Mouse (Mus musculus): ENCODE measurements around the gene Map1s.
"Not testable (repeated sequence)": the region's sequence is repeated elsewhere in the genome, so short reads cannot be mapped to it uniquely, and the experiment has no call there.

Map1s gene

GRCm38 (mm10) chr8:70878178-70878577 lies 27.6 kb upstream of the Map1s start:
- DNase-seq (ENCODE audit: low spot score) = no peak

DNA sequence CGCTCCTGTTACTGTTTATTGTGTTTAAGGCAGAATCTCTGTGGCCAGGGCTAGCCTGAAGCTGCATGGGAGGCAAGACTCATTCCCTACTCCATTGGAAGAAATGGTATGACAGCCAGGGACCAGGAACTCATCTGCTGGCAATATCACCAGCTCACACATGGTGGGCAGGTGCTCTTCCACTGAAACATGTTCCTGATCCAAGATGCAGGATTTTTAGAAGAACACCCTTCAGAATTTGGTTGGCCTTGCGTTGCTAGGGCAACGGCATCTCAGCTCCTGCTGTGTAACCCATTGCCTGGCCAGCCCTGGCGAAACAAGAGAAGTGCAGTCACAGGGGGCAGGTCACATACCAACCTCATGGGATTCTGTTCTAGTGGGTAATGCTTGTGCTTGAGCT lies 26.2 kb upstream of the Map1s start:
- DNase-seq (ENCODE audit: low spot score) = no peak

GRCm38 (mm10) chr8:70880126-70880525 lies 25.6 kb upstream of the Map1s start:
- DNase-seq (ENCODE audit: low spot score) = no peak

GRCm38 (mm10) chr8:70880546-70880945 lies 25.2 kb upstream of the Map1s start:
- no peak for DNase-seq (ENCODE audit: low spot score)

GRCm38 (mm10) chr8:70884186-70884585 lies 21.5 kb upstream of the Map1s start:
- DNase-seq (ENCODE audit: low spot score) = no peak

GRCm38 (mm10) chr8:70884683-70885082 lies 21.0 kb upstream of the Map1s start:
- no peak for DNase-seq (ENCODE audit: low spot score)

DNA sequence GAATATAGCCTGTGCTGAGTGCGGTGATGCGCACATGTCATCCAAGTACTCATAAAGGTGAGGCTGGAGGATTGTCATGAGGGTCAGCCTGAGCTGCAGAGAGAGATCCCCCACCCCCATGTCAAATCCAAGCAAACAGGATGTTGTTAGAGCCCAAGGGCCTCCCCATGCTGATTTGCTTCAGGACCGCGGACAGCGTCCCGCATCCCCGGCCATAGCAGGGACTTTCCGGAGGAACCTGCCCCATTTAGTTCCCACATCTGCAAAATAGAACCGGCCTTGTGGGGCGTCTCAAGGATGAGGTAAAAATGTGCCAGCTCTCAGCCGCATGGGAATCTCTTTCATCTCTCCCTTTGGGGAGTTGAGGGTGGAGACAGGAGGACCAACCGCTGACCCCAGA lies 20.1 kb upstream of the Map1s start:
- no peak for DNase-seq (ENCODE audit: low spot score)

- no peak for DNase-seq (ENCODE audit: low spot score)
Measured at GRCm38 (mm10) chr8:70887669-70888068, 18.1 kb upstream of the Map1s start.

GRCm38 (mm10) chr8:70890656-70891055 lies 15.1 kb upstream of the Map1s start:
- DNase-seq (ENCODE audit: low spot score) = no peak

DNA sequence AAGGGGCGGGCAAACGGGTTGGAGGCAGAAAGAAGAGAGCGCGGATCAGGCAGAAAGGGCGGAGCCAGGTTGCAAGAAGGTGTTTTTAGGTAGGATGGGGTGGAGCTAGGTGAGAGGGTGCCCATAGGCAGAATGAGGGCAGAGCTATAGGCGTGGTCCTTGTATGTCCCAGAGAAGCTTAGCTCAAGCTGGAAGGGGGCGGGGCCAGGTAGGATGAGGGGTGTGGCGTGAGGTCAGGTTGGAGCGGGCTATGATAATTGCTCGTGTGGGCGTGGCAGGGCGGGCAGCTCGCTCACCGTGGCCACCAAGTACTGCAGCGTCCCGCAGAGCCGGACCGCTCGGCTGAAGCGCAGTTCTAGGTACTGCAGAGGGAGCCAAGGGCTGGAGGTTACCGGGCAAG lies 14.4 kb upstream of the Map1s start:
- DNase-seq (ENCODE audit: low spot score) = no peak

GRCm38 (mm10) chr8:70892022-70892895 lies 13.5 kb upstream of the Map1s start, which contains the start of gene Slc5a5:
Gene Slc5a5, minus strand, starts transcription at chr8:70892757.
- DNase-seq (ENCODE audit: low spot score) = no peak

DNA sequence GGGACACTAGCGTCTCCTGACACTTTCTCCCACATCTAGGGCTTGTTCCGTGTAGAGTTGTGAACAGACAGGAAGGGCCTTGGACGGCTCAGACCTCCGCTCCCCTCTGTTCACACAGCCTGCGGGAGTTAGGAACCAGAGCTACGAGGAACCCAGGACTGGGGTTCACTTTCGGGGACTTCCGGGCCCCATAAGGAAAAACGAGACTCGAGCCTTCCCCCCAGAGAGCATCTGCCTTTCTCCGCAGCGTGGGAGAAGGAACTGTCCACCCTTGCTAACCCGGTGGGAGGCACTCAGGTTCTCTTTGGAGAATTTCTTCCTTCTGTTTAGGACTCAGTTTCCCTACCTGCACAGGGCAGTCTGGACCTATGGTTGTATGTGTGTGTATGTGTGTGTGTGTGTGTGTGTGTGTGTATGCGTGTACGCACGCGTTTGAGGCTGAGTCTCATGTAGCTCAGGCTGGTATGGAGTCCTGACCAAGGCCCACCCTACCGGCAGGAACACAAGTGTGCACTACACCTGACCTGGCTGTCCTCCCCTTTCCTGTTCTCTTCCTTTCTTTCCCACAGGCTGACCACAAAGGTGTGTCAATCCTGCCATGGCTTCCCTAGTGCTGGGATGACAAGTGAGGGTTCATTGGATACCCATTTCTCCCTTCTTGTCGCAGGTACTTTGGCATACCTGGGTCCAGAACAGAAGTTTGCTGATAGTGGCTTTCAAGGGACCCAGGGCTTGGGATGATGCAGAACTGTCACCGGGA lies 12.7 kb upstream of the Map1s start:
- no peak for DNase-seq (ENCODE audit: low spot score)

- no peak for DNase-seq (ENCODE audit: low spot score)
Measured at GRCm38 (mm10) chr8:70893656-70894384, 11.9 kb upstream of the Map1s start.

DNA sequence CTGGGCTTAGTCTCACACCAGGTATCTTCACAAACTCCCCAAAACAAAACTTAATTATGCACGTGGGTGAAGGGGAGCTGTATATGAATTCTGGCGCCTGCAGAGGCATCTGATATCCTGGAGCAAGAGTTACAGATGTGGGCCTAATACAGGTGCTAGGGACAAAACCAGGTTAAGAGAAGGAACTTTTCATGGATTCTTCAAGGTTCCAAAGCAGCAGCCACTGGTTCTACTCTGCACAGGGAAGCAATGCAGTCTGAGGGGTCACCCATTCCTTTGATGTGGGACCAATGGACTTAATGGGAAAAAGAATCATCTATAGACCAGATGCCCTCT lies 11.4 kb upstream of the Map1s start:
- no peak for DNase-seq (ENCODE audit: low spot score)

GRCm38 (mm10) chr8:70894771-70895545 lies 10.8 kb upstream of the Map1s start:
- DNase-seq (ENCODE audit: low spot score) = no peak

- not testable (repeated sequence) for DNase-seq (ENCODE audit: low spot score)
Measured at GRCm38 (mm10) chr8:70895571-70896259, 10.0 kb upstream of the Map1s start.

DNA sequence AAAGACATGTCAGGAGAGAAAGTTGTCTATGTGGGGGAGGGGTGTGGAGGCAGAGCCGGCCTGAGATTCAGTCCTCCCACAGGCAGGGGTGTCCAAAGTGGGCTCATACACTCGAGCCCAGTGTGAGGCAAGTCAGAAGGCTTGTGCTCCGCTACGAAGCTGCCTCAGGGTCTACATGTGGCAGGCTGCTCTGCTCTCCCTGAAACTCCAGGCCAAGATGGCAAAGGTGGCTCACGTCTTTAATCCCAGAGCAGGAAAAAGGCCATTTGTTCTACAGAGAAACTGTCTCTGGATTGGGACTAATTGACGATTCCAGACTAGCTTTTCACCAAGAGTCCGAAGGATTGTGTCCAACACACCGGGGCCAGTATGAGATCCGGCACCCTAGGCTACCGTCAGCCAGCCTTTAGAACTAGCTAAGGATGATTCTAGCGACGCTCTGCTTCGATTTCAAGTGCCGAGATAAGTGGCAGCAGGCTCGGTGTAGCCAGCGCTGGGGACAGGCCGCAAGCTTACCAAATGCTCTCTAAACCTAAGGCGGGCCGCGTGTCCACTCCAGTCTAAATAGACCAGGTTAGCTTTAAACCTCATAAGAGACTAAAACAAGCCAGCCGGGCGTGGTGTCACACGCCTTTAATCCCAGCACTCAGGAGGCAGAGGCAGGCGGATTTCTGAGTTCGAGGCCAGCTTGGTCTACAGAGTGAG lies 9.3 kb upstream of the Map1s start:
- no peak for DNase-seq (ENCODE audit: low spot score)

DNA sequence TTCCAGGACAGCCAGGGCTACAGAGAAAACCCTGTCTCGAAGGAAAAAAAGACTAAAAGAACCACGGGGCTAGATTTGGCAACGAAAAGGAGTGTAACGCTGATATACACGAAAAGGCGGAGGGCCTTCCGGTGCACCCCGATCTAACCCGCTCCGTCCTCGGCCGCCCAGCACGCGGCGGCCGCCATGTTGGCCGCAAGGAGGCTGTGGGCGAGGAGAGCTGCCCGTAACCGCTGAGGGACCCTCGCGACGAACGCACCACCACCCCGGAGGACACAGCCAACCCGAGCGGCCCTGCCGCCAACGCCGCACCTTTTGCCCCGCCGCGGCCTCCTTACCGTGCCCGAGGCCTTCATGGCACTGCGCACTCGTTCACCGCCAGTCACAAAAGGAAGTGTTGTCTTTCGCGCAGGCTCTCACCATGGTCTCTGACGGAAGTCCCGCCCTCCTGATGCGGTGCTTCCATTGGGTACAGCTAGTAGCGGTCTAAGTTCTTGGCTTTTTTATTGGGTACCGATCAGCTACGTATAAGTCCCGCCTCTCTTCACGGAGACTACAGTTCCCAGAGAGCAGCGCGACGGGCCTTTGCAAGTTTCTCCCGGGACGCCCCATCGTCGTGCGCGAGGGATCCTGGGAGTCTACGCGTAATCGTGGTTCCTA lies 8.6 kb upstream of the Map1s start, which contains the start of gene Rpl18a:
Gene Rpl18a, minus strand, starts transcription at position 392 of the 660 bp plus-strand sequence.
- peak; percentile 84 for DNase-seq (ENCODE audit: low spot score)

DNA sequence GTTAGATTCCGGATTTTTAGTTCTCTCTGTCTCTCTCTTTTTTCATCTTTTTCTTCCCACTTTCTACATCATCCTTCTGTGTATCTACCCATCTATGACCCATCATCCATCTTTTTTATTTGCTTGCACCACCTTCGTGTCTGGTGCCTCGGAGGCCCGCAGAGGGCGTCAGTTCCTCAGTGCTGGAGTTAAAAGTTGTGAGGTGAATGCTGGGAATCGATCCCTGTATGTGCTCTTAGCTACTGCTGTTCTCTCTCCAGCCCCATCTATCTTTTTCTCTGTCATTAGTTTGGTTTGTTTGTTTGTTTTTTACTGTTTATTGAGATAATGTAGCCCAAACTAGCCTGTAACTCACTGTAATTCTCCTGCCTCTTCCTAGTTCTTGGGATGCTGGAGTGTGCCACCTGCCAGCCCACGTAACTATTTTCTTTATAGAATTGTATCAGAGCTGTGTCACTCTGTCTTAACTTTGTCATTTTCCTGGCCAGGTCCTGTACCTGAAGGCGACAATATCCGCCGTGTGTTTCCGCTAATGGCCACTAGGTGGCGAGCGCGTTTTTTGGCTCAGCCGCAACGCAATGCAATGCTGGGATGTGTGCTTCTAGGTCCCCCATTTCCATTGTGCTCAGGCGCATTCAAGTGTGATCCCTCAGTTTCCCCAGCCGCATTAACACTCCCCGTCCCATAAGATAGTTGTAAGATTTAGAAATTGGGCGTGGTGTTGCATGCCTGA lies 7.9 kb upstream of the Map1s start:
- DNase-seq (ENCODE audit: low spot score) = peak; percentile 81
